Mouse (Mus musculus) heart, postnatal 0 days (tissue): ENCODE results near the gene Prr15l.

Source experiments
- CTCF ChIP-seq: IDR thresholded peaks from 2 replicates; pipeline ENCODE4 v1.5.1; 2016; ENCODE audit warnings: antibody characterized with exemption, control low read depth, low read depth
- EP300 ChIP-seq: IDR thresholded peaks from 2 replicates; pipeline ENCODE4 v1.6.1; 2016; ENCODE audit warnings: antibody characterized with exemption, low read depth

DNA sequence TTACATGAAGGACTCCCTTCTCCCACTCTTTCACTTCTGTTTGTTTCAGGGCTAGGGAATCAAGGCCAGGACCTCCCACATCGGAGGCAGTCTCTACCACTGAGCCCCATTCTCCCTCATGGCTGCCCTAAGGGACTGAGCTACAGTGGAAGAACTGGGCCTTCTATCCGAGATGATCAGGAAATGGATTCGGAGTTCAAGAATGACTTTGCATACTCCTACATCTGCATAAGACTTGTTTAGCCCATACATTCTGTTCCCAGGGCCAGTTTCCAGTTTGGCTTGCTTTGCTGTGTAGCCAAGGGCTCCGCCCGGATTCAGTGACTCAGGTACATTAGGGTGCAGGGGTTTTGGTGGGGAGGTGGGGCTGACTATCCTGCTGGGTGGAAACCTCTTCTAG, 52.1 kb downstream of the Prr15l start:
- TF ChIP-seq CTCF (no peak), EP300 (no peak)
